Mouse (Mus musculus) heart, adult 2 months (tissue): ENCODE measurements around the gene Rab11a. TPM values are rescaled to one million over a fixed set of nuclear protein-coding genes. Genes with fewer than 3 reads are reported as not detected.
A peak's percentile ranks its signal among the peaks of the same experiment; 100 is the strongest.

Experiments
- DNase-seq, 2 experiments: peaks; one replicate each; pipeline ENCODE4 v3.0.0; 2021
- H3K27ac ChIP-seq: fragments of 200-600 bp; 2 replicates; pipeline ENCODE4 v1.8.1; 2022
- H3K27me3 ChIP-seq: fragments of 200-500 bp; 2 replicates; pipeline ENCODE4 v1.6.1; 2012; ENCODE audit warnings: mild to moderate bottlenecking, low read length, inconsistent platforms, mixed read lengths; ENCODE audit not compliant: control insufficient read depth, insufficient read depth
- H3K36me3 ChIP-seq: fragments of 200-500 bp; 2 replicates; pipeline ENCODE4 v1.6.1; 2012; ENCODE audit warnings: low read length, inconsistent platforms; ENCODE audit not compliant: control insufficient read depth, insufficient read depth
- H3K4me1 ChIP-seq: fragments of 200-500 bp; 2 replicates; pipeline ENCODE4 v1.6.1; 2011; ENCODE audit warnings: low read length; ENCODE audit not compliant: control insufficient read depth, insufficient read depth
- H3K4me3 ChIP-seq: fragments of 200-600 bp; 2 replicates; pipeline ENCODE4 v1.8.1; 2022
- H3K79me2 ChIP-seq: fragments of 200-500 bp; replicated peaks from 2 replicates; pipeline ENCODE4 v1.6.1; 2012; ENCODE audit warnings: mild to moderate bottlenecking, inconsistent platforms, low read length, moderate library complexity, mixed read lengths; ENCODE audit not compliant: control insufficient read depth, insufficient read depth
- H3K9ac ChIP-seq: fragments of 200-500 bp; 2 replicates; pipeline ENCODE4 v1.6.1; 2012; ENCODE audit warnings: low read depth, mild to moderate bottlenecking, control low read depth, inconsistent platforms, low read length, mixed read lengths
- CTCF ChIP-seq: fragments of 200-600 bp; IDR thresholded peaks from 2 replicates; pipeline ENCODE4 v1.8.1; 2022; ENCODE audit warnings: antibody characterized with exemption, mild to moderate bottlenecking, moderate library complexity
- EP300 ChIP-seq: fragments of 200-500 bp; IDR thresholded peaks from 2 replicates; pipeline ENCODE4 v1.6.1; 2011; ENCODE audit warnings: low read depth, low read length, control low read depth; ENCODE audit not compliant: insufficient read depth
- POLR2A ChIP-seq: fragments of 200-500 bp; IDR thresholded peaks from 2 replicates; pipeline ENCODE4 v1.6.1; 2011; ENCODE audit warnings: mild to moderate bottlenecking, low read depth, low read length, control low read depth; ENCODE audit not compliant: insufficient read depth
- WGBS: fragments of 180-500 bp; shearing (Covaris S2); methylation state at CpG from one replicate; pipeline ENCODE4 v1.1.7; 2018; 5-methylcytosine and 5-hydroxymethylcytosine counted together
- intact Hi-C: fragments of 180-260 bp; cut with DNase I; formaldehyde crosslinking; loops from one replicate; pipeline ENCODE4 v1.15.1; 2025
- polyA plus RNA-seq: library from polyadenylated mRNA; depleted of rRNA; stranded (reverse); fragments of >200 nt; gene quantifications from 2 replicates; pipeline ENCODE4 v1.2.3, GENCODE M21; 2012
- total RNA-seq, 2 experiments: library from RNA; stranded (reverse); gene quantifications; 2 replicates each; pipeline ENCODE4 v1.2.3; 2021

Rab11a gene
- total and polyA plus RNA-seq, 3 experiments = 79.0 to 162 (median 154) TPM

- Histone ChIP-seq H3K27ac (no peak overlapping the region), H3K9ac (no peak overlapping the region), H3K4me1 (peaks cover 3% of the 10 kb centered on the region), H3K79me2 (no peaks in the 10 kb centered on the region), H3K27me3 (no peaks in the 10 kb centered on the region), H3K36me3 (peaks cover 7% of the 10 kb centered on the region), H3K4me3 (no peak overlapping the region)
- WGBS = 84% methylated on average over 1 of the region's 1 CpGs
- intact Hi-C loops = no loop called here
- TF ChIP-seq CTCF (no peak), EP300 (no peak), POLR2A (no peak)
- DNase-seq = no peak
Measured at GRCm38 (mm10) chr9:64697006-64697405, 40.6 kb downstream of the Rab11a start.

GRCm38 (mm10) chr9:64696404-64696803 lies 41.2 kb downstream of the Rab11a start:
- Histone ChIP-seq H3K27ac (no peak overlapping the region), H3K9ac (no peak overlapping the region), H3K4me3 (no peak overlapping the region), H3K4me1 (peaks cover 1% of the 10 kb centered on the region; the same call in 1 of the 2 replicates), H3K79me2 (no peaks in the 10 kb centered on the region), H3K36me3 (peaks cover 2% of the 10 kb centered on the region; the same call in 1 of the 2 replicates), H3K27me3 (no peaks in the 10 kb centered on the region)
- WGBS = 74% methylated on average over 4 of the region's 4 CpGs
- intact Hi-C loops = no loop called here
- TF ChIP-seq EP300 (no peak), POLR2A (no peak), CTCF (no peak)
- peak in 1 of 2 experiments; percentile 13 for DNase-seq

- no peak overlapping the region for H3K4me3 ChIP-seq
- TF ChIP-seq EP300 (no peak), CTCF (no peak), POLR2A (no peak)
- no peak overlapping the region for H3K9ac ChIP-seq
- no peaks in the 10 kb centered on the region for H3K79me2 ChIP-seq
- intact Hi-C loops = no loop called here
- peaks cover 1% of the 10 kb centered on the region; the same call in 1 of the 2 replicates for H3K4me1 ChIP-seq
- no peaks in the 10 kb centered on the region for H3K27me3 ChIP-seq
- WGBS = 94% methylated on average over 1 of the region's 1 CpGs
- no peak for DNase-seq
- peaks cover 2% of the 10 kb centered on the region; the same call in 1 of the 2 replicates for H3K36me3 ChIP-seq
- H3K27ac ChIP-seq = no peak overlapping the region
Measured at GRCm38 (mm10) chr9:64695266-64695665, 42.3 kb downstream of the Rab11a start.

GRCm38 (mm10) chr9:64693094-64693493 lies 44.5 kb downstream of the Rab11a start:
- no peak overlapping the region for H3K9ac ChIP-seq
- WGBS = 60% methylated on average over 2 of the region's 2 CpGs
- intact Hi-C loops = no loop called here
- TF ChIP-seq CTCF (no peak), POLR2A (no peak), EP300 (no peak)
- no peaks in the 10 kb centered on the region for H3K36me3 ChIP-seq
- no peaks in the 10 kb centered on the region for H3K4me1 ChIP-seq
- no peak overlapping the region for H3K27ac ChIP-seq
- H3K4me3 ChIP-seq = no peak overlapping the region
- H3K27me3 ChIP-seq = no peaks in the 10 kb centered on the region
- DNase-seq = no peak
- H3K79me2 ChIP-seq = no peaks in the 10 kb centered on the region

- Histone ChIP-seq H3K4me1 (no peaks in the 10 kb centered on the region), H3K27me3 (no peaks in the 10 kb centered on the region), H3K9ac (no peak overlapping the region), H3K4me3 (no peak overlapping the region), H3K79me2 (no peaks in the 10 kb centered on the region), H3K27ac (no peak overlapping the region), H3K36me3 (no peaks in the 10 kb centered on the region)
- no peak for TF ChIP-seq POLR2A
- no peak for TF ChIP-seq EP300
- peak; percentile 73 for TF ChIP-seq CTCF
- intact Hi-C loops = loop anchor here (2.0 kb wide), 1 partner anchor 344 kb away; no protein-coding TSS in a partner anchor
- WGBS = 17% methylated on average over 7 of the region's 7 CpGs
- DNase-seq = peak; percentile 26 to 46
Measured at GRCm38 (mm10) chr9:64691176-64691575, 46.4 kb downstream of the Rab11a start.

- WGBS = 84% methylated on average over 2 of the region's 2 CpGs
- no peak for DNase-seq
- intact Hi-C loops = loop anchor here (2.0 kb wide), 1 partner anchor 344 kb away; no protein-coding TSS in a partner anchor
- no peak overlapping the region for H3K9ac ChIP-seq
- no peaks in the 10 kb centered on the region for H3K4me1 ChIP-seq
- no peaks in the 10 kb centered on the region for H3K79me2 ChIP-seq
- H3K27me3 ChIP-seq = no peaks in the 10 kb centered on the region
- H3K4me3 ChIP-seq = no peak overlapping the region
- H3K27ac ChIP-seq = no peak overlapping the region
- TF ChIP-seq EP300 (no peak), CTCF (no peak), POLR2A (no peak)
- no peaks in the 10 kb centered on the region for H3K36me3 ChIP-seq
Measured at GRCm38 (mm10) chr9:64690771-64691170, 46.8 kb downstream of the Rab11a start.
